Mouse (Mus musculus) liver, adult 2 months (tissue): ENCODE results near the gene Cacna1h. TPM values are rescaled to one million over a fixed set of nuclear protein-coding genes. Genes with fewer than 3 reads are reported as not detected.

Experiments
- DNase-seq: peaks from one replicate; pipeline ENCODE4 v3.0.0-alpha.2; 2011; ENCODE audit warnings: low read depth, low spot score; ENCODE audit errors: extremely low read depth
- H3K27ac ChIP-seq: fragments of 200-500 bp; replicated peaks from 2 replicates; pipeline ENCODE4 v1.5.1; 2012; ENCODE audit warnings: low read depth, mild to moderate bottlenecking, control low read depth, inconsistent platforms, low read length; ENCODE audit not compliant: insufficient read depth
- H3K27me3 ChIP-seq: fragments of 200-500 bp; 2 replicates; pipeline ENCODE4 v1.6.1; 2012; ENCODE audit warnings: mild to moderate bottlenecking, moderate library complexity, low read length, inconsistent platforms; ENCODE audit not compliant: control insufficient read depth, insufficient read depth
- H3K36me3 ChIP-seq: fragments of 200-500 bp; 2 replicates; pipeline ENCODE4 v1.6.1; 2012; ENCODE audit warnings: low read length, inconsistent platforms; ENCODE audit not compliant: control insufficient read depth, insufficient read depth
- H3K4me1 ChIP-seq: fragments of 200-500 bp; 2 replicates; pipeline ENCODE4 v1.6.1; 2011; ENCODE audit warnings: low read length; ENCODE audit not compliant: control insufficient read depth, insufficient read depth
- H3K4me3 ChIP-seq: fragments of 200-500 bp; 2 replicates; pipeline ENCODE4 v1.5.1; 2011; ENCODE audit warnings: low read depth, mild to moderate bottlenecking, control low read depth, low read length, moderate library complexity; ENCODE audit not compliant: insufficient read depth
- H3K79me2 ChIP-seq: fragments of 200-500 bp; 2 replicates; pipeline ENCODE4 v1.6.1; 2012; ENCODE audit warnings: inconsistent platforms, mild to moderate bottlenecking, low read length, moderate library complexity; ENCODE audit not compliant: control insufficient read depth, insufficient read depth
- H3K9ac ChIP-seq: fragments of 200-500 bp; 2 replicates; pipeline ENCODE4 v1.6.1; 2012; ENCODE audit warnings: low read depth, mild to moderate bottlenecking, control low read depth, inconsistent platforms, low read length
- CTCF ChIP-seq: fragments of 200-500 bp; IDR thresholded peaks from 2 replicates; pipeline ENCODE4 v1.5.1; 2011; ENCODE audit warnings: low read depth, low read length, control low read depth
- POLR2A ChIP-seq: fragments of 200-500 bp; IDR thresholded peaks from 2 replicates; pipeline ENCODE4 v1.6.1; 2011; ENCODE audit warnings: low read length, control low read depth; ENCODE audit not compliant: insufficient read depth; ENCODE audit errors: extremely low read depth
- WGBS: fragments of 180-500 bp; shearing (Covaris S2); methylation state at CpG from one replicate; pipeline ENCODE4 v1.1.7; 2018; 5-methylcytosine and 5-hydroxymethylcytosine counted together
- polyA plus RNA-seq: library from polyadenylated mRNA; depleted of rRNA; stranded (reverse); fragments of >200 nt; gene quantifications from 2 replicates; pipeline ENCODE4 v1.2.3, GENCODE M21; 2012
- total RNA-seq: library from RNA; depleted of rRNA; stranded (reverse); fragments of >200 nt; gene quantifications from 2 replicates; pipeline ENCODE4 v1.2.3, GENCODE M21; 2014

The Cacna1h gene
- total and polyA plus RNA-seq, 2 experiments, result 0.05 TPM; not detected in 1

DNA sequence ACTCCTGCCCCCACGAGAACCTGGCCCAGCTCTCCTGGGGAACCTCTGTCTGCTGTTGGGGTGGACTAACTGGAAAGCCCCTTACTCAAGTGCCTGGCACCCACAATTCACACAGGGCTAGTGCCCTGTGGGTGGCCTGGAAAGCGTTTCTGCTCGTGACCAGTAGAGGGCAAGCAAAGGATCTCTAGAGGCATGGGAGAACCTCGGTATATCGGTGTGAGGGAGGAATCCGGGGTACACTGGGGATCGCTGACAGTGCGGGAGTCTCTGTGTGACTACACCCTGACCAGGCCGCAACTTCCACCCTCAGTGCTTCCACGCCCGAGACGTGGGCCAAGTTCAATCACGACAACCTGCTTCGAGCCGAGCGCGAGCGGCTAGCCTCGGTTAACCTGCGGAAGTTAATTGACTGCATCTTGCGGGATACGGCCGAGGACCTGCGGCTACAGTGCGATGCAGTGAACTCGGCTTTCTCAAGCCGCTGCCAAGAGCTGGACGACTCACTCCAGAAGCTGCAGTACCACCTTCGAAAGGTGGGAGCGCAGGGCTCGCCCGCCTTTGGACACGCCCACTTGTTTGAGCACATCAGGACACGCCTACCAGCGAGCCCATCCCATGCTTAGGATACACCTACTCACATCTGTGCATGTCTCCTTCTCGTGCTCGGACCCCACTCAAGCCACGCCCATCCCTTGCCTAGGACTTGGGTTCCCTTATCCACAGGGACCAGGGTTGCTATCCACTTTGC lies 40.9 kb upstream of the Cacna1h start:
- Histone ChIP-seq H3K27ac (no peak overlapping the region), H3K27me3 (no peaks in the 10 kb centered on the region), H3K9ac (0 out of 2 replicates have a peak overlapping the region, but pooled peaks have one; percentile 10), H3K4me3 (peak overlapping the region; percentile 36; the same call in 1 of the 2 replicates), H3K4me1 (no peaks in the 10 kb centered on the region), H3K79me2 (no peaks in the 10 kb centered on the region), H3K36me3 (no peaks in the 10 kb centered on the region)
- TF ChIP-seq POLR2A, result no peak
- TF ChIP-seq CTCF, result peak; percentile 76
- DNase-seq, result peak; percentile 37
- WGBS, result 2% methylated on average over 38 of the region's 38 CpGs

DNA sequence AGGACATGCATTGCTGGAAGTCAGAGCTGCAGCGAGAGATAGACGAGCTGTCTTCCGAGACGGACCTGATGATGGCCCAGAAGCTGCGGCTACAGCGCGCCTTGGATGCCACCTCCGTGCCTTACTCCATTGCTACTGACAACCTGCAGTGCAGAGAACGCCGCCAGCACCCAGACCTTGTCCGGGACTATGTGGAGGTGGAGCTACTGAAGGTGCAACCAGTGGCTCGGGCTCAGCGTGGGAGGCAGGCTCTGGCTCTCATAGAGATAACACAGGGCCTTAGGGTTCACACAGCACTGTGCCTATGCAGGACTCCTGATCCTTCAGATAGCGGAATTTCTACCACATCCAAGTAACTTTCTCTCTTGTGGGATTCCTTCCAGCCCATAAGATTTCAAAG lies 38.5 kb upstream of the Cacna1h start:
- no peaks in the 10 kb centered on the region for H3K27me3 ChIP-seq
- no peak for DNase-seq
- H3K79me2 ChIP-seq, result no peaks in the 10 kb centered on the region
- 25% methylated on average over 14 of the region's 14 CpGs for WGBS
- no peaks in the 10 kb centered on the region for H3K4me1 ChIP-seq
- TF ChIP-seq CTCF (no peak), POLR2A (no peak)
- H3K9ac ChIP-seq, result no peak overlapping the region
- no peak overlapping the region for H3K4me3 ChIP-seq
- H3K36me3 ChIP-seq, result no peaks in the 10 kb centered on the region
- no peak overlapping the region for H3K27ac ChIP-seq

DNA sequence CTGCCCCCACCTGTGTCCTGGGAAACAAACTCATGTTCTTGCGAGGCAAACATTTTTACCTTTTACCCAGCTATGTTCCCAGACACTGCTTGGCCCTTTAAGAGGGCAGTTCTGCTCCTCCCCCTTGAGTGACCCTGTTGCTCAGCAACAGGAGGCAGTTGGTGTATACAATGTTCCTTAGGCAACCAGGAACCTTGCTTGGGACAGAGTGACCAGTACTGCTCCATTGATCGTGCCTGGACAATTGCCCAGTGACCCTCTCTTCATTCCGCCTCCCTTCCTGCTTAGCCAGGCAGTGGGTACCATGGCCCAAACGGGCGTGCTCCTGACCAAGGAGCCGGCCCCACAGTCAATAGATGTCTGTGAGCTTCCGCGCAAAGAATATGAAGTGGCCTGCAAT lies 37.8 kb upstream of the Cacna1h start:
- Histone ChIP-seq H3K27ac (no peak overlapping the region), H3K79me2 (no peaks in the 10 kb centered on the region), H3K4me1 (no peaks in the 10 kb centered on the region), H3K27me3 (no peaks in the 10 kb centered on the region), H3K4me3 (no peak overlapping the region), H3K9ac (no peak overlapping the region), H3K36me3 (no peaks in the 10 kb centered on the region)
- no peak for TF ChIP-seq CTCF
- TF ChIP-seq POLR2A, result no peak
- peak; percentile 60 for DNase-seq
- 13% methylated on average over 8 of the region's 8 CpGs for WGBS

DNA sequence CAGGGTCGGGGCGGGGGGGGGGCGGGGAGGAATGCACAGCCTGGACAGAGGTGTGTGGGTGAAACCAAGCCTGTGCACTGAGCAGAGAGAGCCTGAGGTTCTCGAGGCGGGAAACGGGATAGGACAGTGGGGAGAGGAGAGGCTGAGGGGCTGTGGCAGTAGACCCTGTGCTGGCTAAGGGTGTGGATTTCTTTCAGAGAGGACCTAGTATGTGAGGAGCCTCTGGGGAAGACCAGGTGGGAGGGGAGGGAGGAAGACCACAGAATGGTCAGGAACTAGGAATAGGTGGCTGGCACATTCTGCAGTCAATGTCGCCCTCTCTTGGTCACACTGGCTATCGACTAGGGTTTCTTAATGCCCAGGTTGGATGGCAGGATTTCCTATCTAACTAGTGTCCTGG lies 36.2 kb upstream of the Cacna1h start:
- H3K4me3 ChIP-seq, result no peak overlapping the region
- H3K79me2 ChIP-seq, result no peaks in the 10 kb centered on the region
- H3K4me1 ChIP-seq, result no peaks in the 10 kb centered on the region
- H3K36me3 ChIP-seq, result no peaks in the 10 kb centered on the region
- H3K27ac ChIP-seq, result no peak overlapping the region
- DNase-seq, result peak; percentile 45
- 19% methylated on average over 8 of the region's 8 CpGs for WGBS
- H3K9ac ChIP-seq, result no peak overlapping the region
- H3K27me3 ChIP-seq, result no peaks in the 10 kb centered on the region
- TF ChIP-seq CTCF (peak; percentile 75), POLR2A (no peak)

DNA sequence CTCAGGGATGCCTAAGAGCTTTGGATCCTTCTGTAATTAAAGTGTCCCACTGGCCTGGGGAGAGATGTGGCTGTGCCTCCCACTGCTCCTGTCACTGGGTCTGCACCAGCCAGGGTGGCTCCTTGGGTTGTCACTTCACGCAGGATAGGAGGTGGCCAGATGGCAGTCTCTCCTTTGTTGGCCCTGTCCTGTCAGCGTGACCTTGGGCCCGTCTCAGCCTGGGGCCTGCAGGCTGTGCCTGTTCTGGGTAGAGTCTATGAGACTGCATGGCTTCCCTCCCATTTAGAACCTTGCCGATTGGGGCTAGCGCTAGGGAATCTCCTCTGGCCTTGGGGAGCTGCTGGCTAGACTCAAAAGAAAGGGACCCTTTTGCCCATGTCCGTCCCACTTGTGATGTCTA lies 34.7 kb upstream of the Cacna1h start:
- WGBS, result 75% methylated on average over 6 of the region's 6 CpGs

DNA sequence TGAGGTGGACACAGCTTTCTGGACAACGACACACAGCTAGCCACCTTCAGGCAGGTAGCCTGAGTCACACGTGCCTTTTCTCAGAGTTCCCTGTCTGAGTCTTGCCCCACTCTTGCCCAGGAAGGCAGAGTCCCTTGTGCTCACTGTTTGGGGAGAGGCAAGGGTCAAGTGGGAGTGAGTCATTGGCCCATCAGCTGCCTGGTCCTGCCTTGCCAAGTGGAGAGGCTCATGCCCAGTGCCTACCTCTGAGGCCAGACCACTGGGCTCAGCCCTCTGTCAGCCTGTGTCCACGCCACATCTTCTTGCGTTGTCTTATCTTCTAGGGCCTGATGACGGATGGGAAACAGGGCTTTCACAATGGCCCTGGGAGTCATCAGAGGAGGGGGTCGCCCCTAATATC lies 34.2 kb upstream of the Cacna1h start:
- Histone ChIP-seq H3K27me3 (no peaks in the 10 kb centered on the region), H3K4me3 (no peak overlapping the region), H3K9ac (no peak overlapping the region), H3K36me3 (no peaks in the 10 kb centered on the region), H3K27ac (no peak overlapping the region), H3K4me1 (no peaks in the 10 kb centered on the region), H3K79me2 (no peaks in the 10 kb centered on the region)
- no peak for DNase-seq
- TF ChIP-seq CTCF (no peak), POLR2A (no peak)
- WGBS, result 68% methylated on average over 6 of the region's 6 CpGs

More for the DNA sequence above, 34.7 kb upstream of the Cacna1h start:
- H3K79me2 ChIP-seq, result no peaks in the 10 kb centered on the region
- no peak overlapping the region for H3K27ac ChIP-seq
- H3K4me1 ChIP-seq, result no peaks in the 10 kb centered on the region
- H3K9ac ChIP-seq, result no peak overlapping the region
- H3K4me3 ChIP-seq, result no peak overlapping the region
- H3K36me3 ChIP-seq, result no peaks in the 10 kb centered on the region
- no peaks in the 10 kb centered on the region for H3K27me3 ChIP-seq
- TF ChIP-seq CTCF, result no peak
- no peak for DNase-seq
